Mouse (Mus musculus): ENCODE measurements around the gene Lep. TPM values are rescaled to one million over a fixed set of nuclear protein-coding genes. Genes with fewer than 3 reads are reported as not detected.

The Lep gene
- polyA plus RNA-seq, 1 experiment from 2014 or later: not detected

DNA sequence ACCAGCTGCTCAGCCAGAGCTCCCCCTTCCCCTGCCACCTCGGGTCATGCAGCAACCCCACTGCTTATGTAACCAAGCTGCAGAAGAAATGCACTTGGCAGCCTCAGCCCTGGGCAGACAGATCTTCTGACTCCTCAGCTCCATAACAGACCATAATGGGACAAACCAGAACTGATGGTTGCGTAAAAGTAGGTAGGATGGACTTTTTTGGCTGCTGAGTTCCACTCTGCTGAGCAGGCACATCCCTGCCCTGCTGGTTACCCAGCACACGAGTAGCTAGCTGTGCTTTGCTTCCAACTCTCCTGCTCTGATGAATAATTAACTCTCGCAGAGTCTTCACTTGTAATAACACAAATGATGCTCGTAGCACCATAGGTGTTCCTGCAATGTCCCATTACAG is 10.1 kb upstream of the Lep start:
- Histone ChIP-seq H3K9me3 (replicated peaks) (no peaks in the 10 kb centered on the region), H3K9ac (no peak overlapping the region), H3K36me3 (replicated peaks) (no peaks in the 10 kb centered on the region), H3K27me3 (no peaks in the 10 kb centered on the region; the same call in 1 of the 2 replicates), H3K4me2 (no peak overlapping the region), H3K4me1 (replicated peaks) (no peaks in the 10 kb centered on the region), H3K27ac (replicated peaks) (no peak overlapping the region), H3K4me3 (replicated peaks) (no peak overlapping the region)
- no peak for ATAC-seq (ENCODE audit: insufficient read depth)
- WGBS (ENCODE audit: insufficient replicate concordance): 45% methylated on average over 5 of the region's 5 CpGs

DNA sequence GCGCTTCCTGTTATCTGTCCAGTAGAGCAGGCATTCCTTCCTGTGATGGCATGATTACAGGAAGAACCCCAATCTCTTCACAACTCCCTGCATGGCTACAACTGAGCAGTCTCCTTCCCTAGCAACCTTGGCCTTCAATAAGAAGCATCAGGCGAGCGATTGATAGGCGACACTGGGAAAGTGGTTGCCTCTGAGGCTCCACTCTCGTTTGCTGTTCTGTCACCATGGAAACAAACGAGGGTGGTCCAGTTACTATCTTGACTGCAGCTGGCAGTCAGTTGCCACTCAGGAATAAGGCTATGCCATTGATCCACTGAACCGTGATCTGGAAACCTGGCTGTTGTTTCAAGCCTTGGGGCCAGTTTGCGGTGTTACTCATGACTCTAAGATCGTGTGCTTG is 7.8 kb upstream of the Lep start:
- Histone ChIP-seq H3K4me2 (no peak overlapping the region), H3K9ac (no peak overlapping the region)
- 50% methylated on average over 9 of the region's 9 CpGs for WGBS (ENCODE audit: insufficient replicate concordance)

DNA sequence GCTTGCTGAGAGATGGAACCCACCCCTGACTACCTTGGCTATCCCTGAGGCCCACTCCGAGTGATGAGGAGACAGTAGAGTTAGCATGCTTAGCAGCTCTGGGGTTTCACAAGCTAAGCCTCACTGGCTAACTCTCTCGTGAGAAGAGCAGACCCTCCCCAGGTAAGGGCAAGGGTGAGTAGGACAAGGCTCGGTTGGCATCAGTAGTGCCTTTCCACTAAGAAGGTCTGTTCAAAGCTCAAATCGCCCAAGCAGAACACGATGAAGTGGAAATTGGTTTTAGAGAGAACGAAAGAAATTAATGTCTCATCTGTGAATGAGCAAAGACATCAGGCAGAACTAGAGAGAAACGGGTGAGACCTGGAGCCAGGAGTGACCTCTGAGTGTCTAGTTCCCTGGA is 6.8 kb upstream of the Lep start:
- H3K27me3 ChIP-seq: no peaks in the 10 kb centered on the region; the same call in 1 of the 2 replicates
- no peak overlapping the region for H3K9ac ChIP-seq
- no peaks in the 10 kb centered on the region for H3K36me3 ChIP-seq (replicated peaks)
- no peak overlapping the region for H3K27ac ChIP-seq (replicated peaks)
- no peak overlapping the region for H3K4me3 ChIP-seq (replicated peaks)
- no peak for ATAC-seq (ENCODE audit: insufficient read depth)
- no peaks in the 10 kb centered on the region for H3K4me1 ChIP-seq (replicated peaks)
- H3K4me2 ChIP-seq: no peak overlapping the region
- H3K9me3 ChIP-seq (replicated peaks): no peaks in the 10 kb centered on the region
- WGBS (ENCODE audit: insufficient replicate concordance): 59% methylated on average over 7 of the region's 7 CpGs

More for the DNA sequence above, 7.8 kb upstream of the Lep start:
- no peaks in the 10 kb centered on the region for H3K4me1 ChIP-seq (replicated peaks)
- H3K4me3 ChIP-seq (replicated peaks): no peak overlapping the region
- ATAC-seq (ENCODE audit: insufficient read depth): no peak
- no peaks in the 10 kb centered on the region for H3K9me3 ChIP-seq (replicated peaks)
- no peaks in the 10 kb centered on the region; the same call in 1 of the 2 replicates for H3K27me3 ChIP-seq
- no peak overlapping the region for H3K27ac ChIP-seq (replicated peaks)
- no peaks in the 10 kb centered on the region for H3K36me3 ChIP-seq (replicated peaks)

DNA sequence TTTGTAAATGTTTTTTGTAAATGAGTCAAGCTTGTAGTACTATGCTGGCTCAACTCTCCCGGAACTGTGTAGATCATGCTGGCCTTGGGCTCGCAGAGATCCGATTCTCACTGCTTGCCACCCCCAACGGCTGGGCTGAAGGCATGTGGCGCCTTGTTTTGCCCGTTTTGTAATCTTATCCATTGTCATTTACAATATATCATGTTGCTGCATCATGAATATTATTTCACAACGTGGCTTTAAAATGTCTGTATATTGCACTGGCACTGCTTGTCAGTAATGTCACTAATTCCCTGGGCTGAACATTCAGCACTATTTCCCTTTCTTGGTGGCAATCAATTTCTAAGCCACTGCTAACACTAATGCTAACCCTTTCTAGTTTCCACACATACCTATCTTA is 3.6 kb upstream of the Lep start:
- no peaks in the 10 kb centered on the region for H3K36me3 ChIP-seq (replicated peaks)
- H3K4me2 ChIP-seq: no peak overlapping the region
- no peak overlapping the region for H3K4me3 ChIP-seq (replicated peaks)
- no peaks in the 10 kb centered on the region for H3K4me1 ChIP-seq (replicated peaks)
- H3K9ac ChIP-seq: no peak overlapping the region
- ATAC-seq (ENCODE audit: insufficient read depth): no peak
- no peak overlapping the region for H3K27ac ChIP-seq (replicated peaks)
- 69% methylated on average over 7 of the region's 7 CpGs for WGBS (ENCODE audit: insufficient replicate concordance)
- H3K27me3 ChIP-seq: no peaks in the 10 kb centered on the region
- no peaks in the 10 kb centered on the region for H3K9me3 ChIP-seq (replicated peaks)

DNA sequence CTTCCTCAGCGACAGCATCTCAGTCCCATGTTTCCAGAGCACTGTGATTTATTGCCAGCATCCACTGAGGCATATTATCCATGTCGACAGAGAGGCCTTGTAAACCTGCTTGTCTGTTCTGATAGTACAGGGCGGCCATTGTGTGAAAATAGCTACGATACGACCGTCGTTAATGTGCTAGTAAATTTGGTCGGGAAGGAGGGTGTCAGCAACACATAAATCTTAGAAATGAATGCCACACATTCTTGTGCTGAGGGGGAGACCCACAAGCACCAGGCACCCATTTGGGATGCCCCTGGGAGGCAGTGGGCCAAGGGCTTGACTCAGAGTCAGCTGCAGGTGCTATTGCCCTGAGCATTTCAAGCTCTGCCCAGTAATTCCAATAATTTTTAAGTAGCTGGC is 6.4 kb downstream of the Lep start:
- H3K9me3 ChIP-seq (replicated peaks): no peaks in the 10 kb centered on the region
- H3K9ac ChIP-seq: no peak overlapping the region
- H3K27me3 ChIP-seq: no peaks in the 10 kb centered on the region
- 57% methylated on average over 8 of the region's 8 CpGs for WGBS (ENCODE audit: insufficient replicate concordance)
- ATAC-seq (ENCODE audit: insufficient read depth): no peak
- no peak overlapping the region for H3K27ac ChIP-seq (replicated peaks)
- H3K4me2 ChIP-seq: no peak overlapping the region
- no peaks in the 10 kb centered on the region for H3K4me1 ChIP-seq (replicated peaks)
- H3K36me3 ChIP-seq (replicated peaks): no peaks in the 10 kb centered on the region
- no peak overlapping the region for H3K4me3 ChIP-seq (replicated peaks)

DNA sequence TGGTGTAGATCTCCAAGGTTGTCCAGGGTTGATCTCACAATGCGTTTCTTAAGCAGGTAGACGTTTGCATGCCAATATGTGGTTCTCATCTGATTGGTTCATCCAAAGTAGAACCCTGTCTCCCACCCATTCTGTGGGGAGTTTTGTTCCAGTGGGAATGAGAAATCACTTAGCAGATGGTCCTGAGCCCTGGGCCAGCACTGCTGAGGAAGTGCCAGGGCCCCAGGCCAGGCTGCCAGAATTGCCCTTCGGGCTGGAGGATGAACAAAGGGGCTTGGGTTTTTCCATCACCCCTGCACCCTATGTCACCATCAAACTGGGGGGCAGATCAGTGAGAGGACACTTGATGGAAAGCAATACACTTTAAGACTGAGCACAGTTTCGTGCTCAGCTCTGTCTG is 12.2 kb downstream of the Lep start:
- ATAC-seq (ENCODE audit: insufficient read depth): no peak
- Histone ChIP-seq H3K4me1 (replicated peaks) (no peaks in the 10 kb centered on the region), H3K9ac (no peak overlapping the region), H3K27ac (replicated peaks) (no peak overlapping the region), H3K4me2 (no peak overlapping the region), H3K4me3 (replicated peaks) (no peak overlapping the region), H3K27me3 (no peaks in the 10 kb centered on the region), H3K9me3 (replicated peaks) (no peaks in the 10 kb centered on the region), H3K36me3 (replicated peaks) (no peaks in the 10 kb centered on the region)
- 60% methylated on average over 4 of the region's 4 CpGs for WGBS (ENCODE audit: insufficient replicate concordance)

DNA sequence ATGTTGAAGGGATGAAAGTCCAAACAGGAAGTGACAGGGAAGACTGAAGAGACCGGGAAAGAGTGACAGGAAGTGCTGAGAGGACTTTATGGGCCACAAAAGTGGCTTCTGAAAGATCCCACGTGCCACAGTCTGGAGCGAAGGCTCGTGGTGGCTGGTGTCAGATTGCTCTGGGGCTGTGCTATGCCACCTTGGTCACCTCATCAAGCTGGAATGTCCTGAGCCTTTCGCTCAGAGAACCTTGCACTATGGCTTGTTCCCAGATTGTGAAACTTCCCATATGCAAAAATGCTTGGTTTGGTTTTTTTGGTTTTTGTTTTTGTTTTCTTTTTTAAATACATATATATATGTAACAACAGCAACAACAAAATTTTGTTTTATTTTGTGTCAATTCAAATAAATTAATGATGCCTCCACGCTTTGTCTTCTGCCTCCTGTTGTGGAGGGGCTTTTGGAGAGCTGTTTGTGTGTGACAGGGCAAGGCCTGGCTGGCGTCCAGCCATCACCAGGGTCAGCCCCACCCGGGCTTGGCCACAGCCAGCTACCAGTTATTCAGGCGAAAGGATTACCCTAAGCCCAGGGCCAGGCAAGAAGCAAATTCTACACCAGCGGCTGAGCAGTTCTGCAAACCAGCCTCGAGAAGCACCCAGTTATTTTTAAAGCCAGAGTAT is 13.6 kb downstream of the Lep start:
- Histone ChIP-seq H3K4me3 (replicated peaks) (no peak overlapping the region), H3K9ac (no peak overlapping the region), H3K4me2 (no peak overlapping the region), H3K27ac (replicated peaks) (no peak overlapping the region), H3K36me3 (replicated peaks) (no peaks in the 10 kb centered on the region), H3K4me1 (replicated peaks) (no peaks in the 10 kb centered on the region), H3K27me3 (no peaks in the 10 kb centered on the region), H3K9me3 (replicated peaks) (no peaks in the 10 kb centered on the region)
- ATAC-seq (ENCODE audit: insufficient read depth): no peak
- 36% methylated on average over 11 of the region's 11 CpGs for WGBS (ENCODE audit: insufficient replicate concordance)

DNA sequence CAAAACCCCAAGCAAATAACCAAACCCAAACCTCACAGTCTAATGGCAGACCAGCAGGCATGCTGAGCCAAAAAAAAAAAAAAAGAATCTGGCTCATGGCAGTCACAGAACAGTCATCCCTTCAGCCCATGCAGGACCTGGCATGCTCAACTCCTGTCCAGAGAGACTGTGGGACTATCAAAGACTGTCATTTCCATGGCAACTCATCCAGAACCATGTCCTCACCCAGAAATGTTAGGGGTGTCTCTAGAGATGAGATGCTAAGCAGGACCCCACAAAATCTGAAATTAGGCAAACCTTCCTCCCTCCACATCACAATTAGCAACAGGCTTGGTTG is 14.1 kb downstream of the Lep start:
- Histone ChIP-seq H3K4me1 (replicated peaks) (no peaks in the 10 kb centered on the region), H3K9me3 (replicated peaks) (no peaks in the 10 kb centered on the region), H3K27me3 (no peaks in the 10 kb centered on the region), H3K4me3 (replicated peaks) (no peak overlapping the region), H3K27ac (replicated peaks) (no peak overlapping the region), H3K36me3 (replicated peaks) (no peaks in the 10 kb centered on the region), H3K9ac (no peak overlapping the region), H3K4me2 (no peak overlapping the region)
- no peak for ATAC-seq (ENCODE audit: insufficient read depth)

DNA sequence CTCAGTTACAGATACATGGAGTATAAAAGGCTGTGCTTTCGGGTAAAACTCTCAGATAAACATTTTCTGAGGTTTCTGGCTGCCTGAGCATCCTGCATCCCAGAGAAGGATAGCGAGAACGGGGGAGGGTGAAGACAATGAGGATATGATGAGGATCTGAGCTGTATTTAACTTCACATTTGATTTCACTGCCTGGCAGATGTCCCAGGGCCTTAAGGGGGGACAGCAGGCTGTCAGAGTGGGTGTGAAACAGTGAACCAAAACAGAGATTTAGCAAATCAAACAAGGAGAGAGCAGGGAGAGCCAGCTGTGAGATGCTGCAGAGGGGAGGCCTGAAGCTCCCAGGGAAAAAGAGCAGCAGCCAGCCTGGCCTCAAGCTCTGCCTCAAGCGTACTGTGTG is 19.3 kb downstream of the Lep start:
- WGBS (ENCODE audit: insufficient replicate concordance): 69% methylated on average over 4 of the region's 4 CpGs
- Histone ChIP-seq H3K4me1 (replicated peaks) (no peaks in the 10 kb centered on the region), H3K9ac (no peak overlapping the region), H3K9me3 (replicated peaks) (no peaks in the 10 kb centered on the region), H3K27me3 (no peaks in the 10 kb centered on the region), H3K36me3 (replicated peaks) (no peaks in the 10 kb centered on the region), H3K4me3 (replicated peaks) (no peak overlapping the region), H3K4me2 (no peak overlapping the region), H3K27ac (replicated peaks) (no peak overlapping the region)
- ATAC-seq (ENCODE audit: insufficient read depth): no peak

DNA sequence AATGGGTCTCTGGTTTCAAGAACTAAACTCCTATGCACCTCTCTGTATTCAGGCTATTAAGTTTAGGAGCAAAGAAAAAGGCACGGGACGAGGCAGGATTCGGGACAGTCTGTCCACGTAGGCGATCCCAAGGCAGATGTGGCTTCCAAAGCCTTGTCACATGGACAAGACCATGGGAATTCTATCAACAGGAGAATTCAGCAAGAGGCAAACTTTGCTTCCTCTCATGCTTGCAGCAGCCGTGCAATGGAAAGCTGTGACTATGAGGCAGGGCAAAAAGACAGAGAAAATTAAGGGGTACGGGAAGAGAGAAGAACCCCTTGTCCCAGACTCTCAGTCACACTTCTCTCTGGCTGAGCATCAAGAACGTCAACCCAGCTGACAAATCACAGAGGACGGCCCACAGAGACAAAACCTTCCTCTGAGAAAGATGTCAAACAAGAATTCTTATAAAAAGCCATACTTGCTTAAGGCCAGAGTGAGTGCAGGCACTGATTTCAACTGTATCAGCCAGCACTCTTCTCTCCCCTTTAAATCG is 21.9 kb downstream of the Lep start:
- Histone ChIP-seq H3K4me3 (replicated peaks) (no peak overlapping the region), H3K27me3 (no peaks in the 10 kb centered on the region), H3K27ac (replicated peaks) (no peak overlapping the region), H3K9me3 (replicated peaks) (no peaks in the 10 kb centered on the region), H3K4me2 (no peak overlapping the region), H3K9ac (no peak overlapping the region), H3K4me1 (replicated peaks) (no peaks in the 10 kb centered on the region), H3K36me3 (replicated peaks) (no peaks in the 10 kb centered on the region)
- ATAC-seq (ENCODE audit: insufficient read depth): no peak
- 67% methylated on average over 10 of the region's 10 CpGs for whole genome bisulfite sequencing (ENCODE audit: insufficient replicate concordance)

DNA sequence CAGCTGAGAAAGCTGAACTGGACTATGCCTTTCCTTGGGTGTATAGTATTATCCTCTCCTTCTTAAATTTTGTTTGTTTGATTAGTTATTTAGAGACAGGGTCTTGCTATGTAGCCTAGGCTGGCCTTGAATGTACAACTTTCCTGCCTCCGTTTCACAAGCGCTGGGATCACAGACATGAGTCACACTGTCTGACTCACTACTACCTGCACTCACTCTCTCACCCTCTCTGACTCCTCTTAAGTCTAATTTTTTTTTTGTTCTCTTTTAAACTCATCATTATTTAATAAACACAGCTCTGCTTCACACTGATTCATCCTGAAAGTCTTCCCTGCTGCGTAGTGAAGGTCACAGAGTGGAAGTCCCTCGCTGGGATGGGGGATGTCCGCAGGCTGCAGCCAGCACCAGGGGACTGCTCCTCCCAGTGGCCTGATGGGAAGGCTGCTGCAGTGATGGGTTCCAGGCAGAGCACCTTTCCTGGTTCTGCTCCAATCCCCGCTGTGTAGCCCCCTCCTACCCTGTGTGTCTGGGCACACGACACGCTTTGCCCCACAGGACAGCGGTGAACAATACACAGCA is 22.8 kb downstream of the Lep start:
- no peaks in the 10 kb centered on the region for H3K36me3 ChIP-seq (replicated peaks)
- 43% methylated on average over 9 of the region's 9 CpGs for WGBS (ENCODE audit: insufficient replicate concordance)

DNA sequence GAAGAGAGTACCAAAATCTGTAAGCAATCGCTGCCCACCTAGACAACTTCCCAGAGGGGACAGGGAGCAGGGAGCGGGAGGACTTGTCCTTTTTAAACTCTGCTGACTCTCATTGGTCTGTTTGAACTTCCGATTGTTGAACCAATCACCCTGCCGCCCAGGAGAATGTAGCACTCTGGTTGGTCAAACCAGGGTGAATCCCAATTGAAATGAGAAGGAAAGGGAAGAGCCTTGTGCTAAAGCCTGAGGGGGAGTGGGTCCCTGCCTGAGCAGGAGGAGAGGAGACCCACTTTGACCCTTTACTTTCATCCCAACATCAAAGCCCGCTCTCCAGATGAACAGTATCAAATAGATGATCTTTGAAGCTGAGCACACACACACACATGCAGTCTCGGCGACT is 24.4 kb downstream of the Lep start:
- Histone ChIP-seq H3K36me3 (replicated peaks) (no peaks in the 10 kb centered on the region), H3K4me3 (replicated peaks) (no peak overlapping the region), H3K27ac (replicated peaks) (no peak overlapping the region), H3K27me3 (no peaks in the 10 kb centered on the region), H3K9ac (no peak overlapping the region), H3K9me3 (replicated peaks) (no peaks in the 10 kb centered on the region), H3K4me1 (replicated peaks) (no peaks in the 10 kb centered on the region), H3K4me2 (no peak overlapping the region)
- no peak for ATAC-seq (ENCODE audit: insufficient read depth)
- WGBS (ENCODE audit: insufficient replicate concordance): 53% methylated on average over 7 of the region's 7 CpGs

More for the DNA sequence above, 22.8 kb downstream of the Lep start:
- ATAC-seq (ENCODE audit: insufficient read depth): no peak
- H3K27ac ChIP-seq (replicated peaks): no peak overlapping the region
- no peaks in the 10 kb centered on the region for H3K27me3 ChIP-seq
- no peaks in the 10 kb centered on the region for H3K9me3 ChIP-seq (replicated peaks)
- H3K9ac ChIP-seq: no peak overlapping the region
- H3K4me1 ChIP-seq (replicated peaks): no peaks in the 10 kb centered on the region
- H3K4me3 ChIP-seq (replicated peaks): no peak overlapping the region
- no peak overlapping the region for H3K4me2 ChIP-seq

All from liver, embryonic 15.5 days (tissue).